Mouse (Mus musculus) right cerebral cortex, postnatal 36 days (tissue): Measurements from ENCODE around the gene Sbk1.
"Not testable (repeated sequence)": the region's sequence is repeated elsewhere in the genome, so short reads cannot be mapped to it uniquely, and the experiment has no call there.

Source experiments
- DNase-seq, 2 experiments: peaks; one replicate each; pipeline ENCODE4 v3.0.0; 2022; ENCODE audit warnings: low spot score in 2 of 2, mixed read lengths in 1 of 2

Sbk1 gene

GRCm38 (mm10) chr7:126263964-126264363 is 8.5 kb upstream of the Sbk1 start:
- DNase-seq, result no peak

DNA sequence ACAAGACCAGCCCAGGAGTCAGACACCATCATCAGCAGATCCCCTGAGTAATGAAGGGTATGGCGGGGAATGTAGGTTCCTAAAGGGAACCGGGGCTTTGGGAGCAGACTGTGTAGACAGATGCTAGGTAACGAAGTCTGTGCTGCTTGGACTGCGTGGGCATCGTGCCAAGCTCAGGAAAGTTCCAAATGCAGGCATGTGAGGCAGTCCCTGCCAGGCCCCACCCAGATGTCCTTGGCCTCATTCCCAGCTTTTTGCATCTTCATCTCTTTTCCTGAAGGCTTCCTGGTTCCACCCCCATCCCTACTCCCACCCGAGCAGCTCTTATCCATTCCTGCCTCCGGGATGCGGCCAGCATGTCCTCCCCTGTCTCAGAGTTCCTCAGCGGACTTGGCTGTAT is 6.5 kb upstream of the Sbk1 start:
- peak; percentile 89 for DNase-seq

GRCm38 (mm10) chr7:126266372-126266870 is 6.0 kb upstream of the Sbk1 start:
- no peak for DNase-seq

- no peak for DNase-seq
These were observed 4.8 kb upstream of the Sbk1 start for GRCm38 (mm10) chr7:126267606-126268005.

GRCm38 (mm10) chr7:126272770-126273311 is 422 bp downstream of the Sbk1 start:
- DNase-seq, result no peak

DNA sequence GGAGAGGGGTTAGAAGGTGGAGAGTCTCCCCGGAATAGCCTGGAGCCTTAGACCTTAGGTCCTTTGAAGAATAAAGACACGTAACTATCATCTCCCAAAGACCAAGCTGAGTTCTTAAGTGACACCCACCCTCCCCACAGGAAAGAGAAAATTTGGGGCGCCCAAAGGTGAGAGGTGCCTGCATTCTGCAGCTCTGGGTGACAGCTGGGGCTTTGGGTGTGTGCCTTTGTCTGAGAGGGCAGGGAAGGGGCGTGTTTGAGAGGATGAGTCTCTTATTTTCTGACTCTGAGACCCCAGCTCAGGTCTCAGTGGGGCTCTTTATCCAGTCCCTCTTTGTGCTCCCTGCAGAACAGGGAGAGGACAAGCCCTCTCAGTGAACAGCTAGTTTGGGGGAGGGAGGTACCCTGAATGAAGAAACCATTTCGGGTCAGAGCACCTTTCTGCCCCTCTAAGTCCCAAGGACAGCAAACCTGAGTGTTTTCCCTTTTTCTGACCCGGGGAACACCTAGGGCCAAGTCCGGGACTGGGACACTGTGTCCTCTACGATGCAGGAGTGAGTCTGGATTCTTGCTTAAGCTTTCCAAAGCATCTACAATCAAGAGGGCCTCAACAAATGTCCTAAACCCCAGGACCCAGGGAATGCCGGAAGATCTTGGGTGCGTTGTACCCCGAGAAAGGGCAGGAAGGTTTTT is 1.1 kb downstream of the Sbk1 start:
- DNase-seq, result no peak

GRCm38 (mm10) chr7:126274137-126274536 is 1.7 kb downstream of the Sbk1 start:
- no peak for DNase-seq

DNA sequence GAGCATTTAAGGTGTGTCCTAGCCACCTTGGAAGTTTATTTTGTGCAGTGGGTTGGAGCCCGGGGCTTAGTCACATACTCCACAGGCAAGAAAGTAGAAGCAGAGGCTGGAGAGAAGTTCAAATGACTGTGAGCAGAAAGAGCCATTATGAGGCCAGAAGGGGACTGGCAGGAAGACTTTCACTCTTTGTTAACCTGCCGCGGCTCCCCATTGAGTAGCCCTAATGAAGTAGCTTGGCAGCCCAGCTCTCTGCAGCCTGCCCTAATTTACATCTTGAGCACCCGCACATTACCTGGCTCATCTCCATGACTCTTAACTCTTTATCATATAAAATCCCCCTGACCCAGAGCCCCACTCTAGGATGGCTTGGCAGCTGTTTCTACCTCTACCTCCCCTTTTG is 2.2 kb downstream of the Sbk1 start:
- no peak for DNase-seq

- no peak for DNase-seq
These were observed 3.3 kb downstream of the Sbk1 start for GRCm38 (mm10) chr7:126275711-126276110.

- no peak for DNase-seq
These were observed 3.9 kb downstream of the Sbk1 start for GRCm38 (mm10) chr7:126276297-126276696.

- DNase-seq, result no peak
These were observed 5.3 kb downstream of the Sbk1 start for GRCm38 (mm10) chr7:126277536-126278295.

DNA sequence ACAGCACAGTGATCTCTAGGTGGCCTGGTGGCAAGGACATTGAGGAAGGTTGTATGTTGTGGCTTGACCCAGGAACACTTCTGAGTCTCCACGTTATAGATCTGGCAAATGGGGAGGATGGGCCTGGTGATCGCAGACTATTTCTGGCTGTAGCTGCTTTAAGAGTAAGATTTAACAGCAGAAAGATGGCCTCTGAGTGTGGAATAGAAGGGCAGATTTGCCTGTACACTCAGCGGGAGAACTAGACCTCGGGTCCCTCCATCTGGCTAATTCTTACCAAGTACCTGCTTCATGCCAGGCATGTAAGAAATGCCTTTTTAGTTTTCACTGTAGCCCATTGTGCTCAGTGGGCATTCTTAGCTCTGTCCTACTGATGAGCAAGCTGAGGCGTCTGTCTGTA is 6.4 kb downstream of the Sbk1 start:
- no peak for DNase-seq

DNA sequence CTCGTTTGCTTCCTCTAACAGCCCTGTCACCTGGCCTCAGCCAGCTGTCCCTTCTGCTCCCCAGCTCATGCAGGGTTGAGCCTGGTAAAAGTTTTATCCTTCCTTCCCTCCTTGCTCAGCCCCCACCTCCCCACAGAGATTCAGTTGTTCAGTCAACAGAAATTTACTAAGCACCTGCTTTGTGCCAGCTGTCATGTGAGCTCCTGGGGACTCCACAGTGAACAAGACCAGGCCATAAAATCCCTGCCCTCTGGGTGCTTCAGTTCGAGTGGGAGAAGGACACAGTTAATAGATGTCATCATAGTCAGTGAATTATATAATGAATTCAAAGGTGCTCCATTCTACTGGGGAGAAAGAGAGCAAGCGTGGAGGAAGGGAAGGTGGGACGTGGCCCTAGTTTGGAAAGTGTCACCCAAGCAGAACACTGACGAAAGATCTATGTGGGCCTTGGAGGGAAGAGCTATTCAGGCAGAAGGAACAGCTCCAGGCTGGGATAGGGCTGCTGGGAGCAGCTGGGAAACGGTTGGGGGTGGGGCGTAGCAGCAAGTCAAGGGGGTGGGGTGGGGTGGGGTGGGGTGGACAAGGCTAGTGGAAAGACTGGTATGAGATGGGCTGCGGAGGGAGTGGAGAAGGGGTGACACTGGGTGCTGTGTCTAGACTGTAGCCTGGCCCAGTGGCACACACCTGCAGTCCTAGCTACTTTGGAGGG is 7.5 kb downstream of the Sbk1 start:
- no peak for DNase-seq

DNA sequence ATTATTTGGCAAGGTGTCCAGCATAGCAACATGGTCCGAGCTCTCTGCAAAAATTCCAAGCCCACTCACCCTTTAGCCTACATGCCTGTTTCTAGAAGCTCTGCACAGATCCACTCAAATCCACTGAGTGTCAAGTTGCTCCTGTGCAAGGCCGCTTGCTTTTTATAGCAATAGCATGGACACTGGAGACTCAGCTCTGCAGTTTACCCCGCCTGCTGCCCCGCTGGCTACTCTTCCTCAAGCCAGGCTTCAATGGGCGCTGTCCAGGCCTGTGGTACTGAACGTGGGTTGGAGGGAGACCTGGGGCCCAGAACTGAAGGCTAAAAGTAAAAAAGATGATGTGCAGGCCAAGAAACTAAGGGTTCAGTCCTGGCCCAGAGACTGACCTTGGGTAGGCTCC is 8.3 kb downstream of the Sbk1 start:
- no peak for DNase-seq

GRCm38 (mm10) chr7:126281876-126282682 is 9.7 kb downstream of the Sbk1 start:
- no peak for DNase-seq

DNA sequence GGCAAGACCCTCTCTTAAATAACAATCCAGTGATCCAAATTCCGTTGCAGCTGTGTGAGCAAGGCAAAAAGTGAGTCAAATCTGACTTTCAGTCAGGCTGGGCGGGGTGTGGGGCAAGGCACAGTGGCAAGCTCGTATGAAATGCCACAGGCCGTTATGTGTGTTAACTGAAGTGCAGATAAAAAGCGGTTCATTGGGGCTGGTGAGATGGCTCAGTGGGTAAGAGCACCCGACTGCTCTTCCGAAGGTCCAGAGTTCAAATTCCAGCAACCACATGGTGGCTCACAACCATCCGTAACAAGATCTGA is 10.2 kb downstream of the Sbk1 start:
- DNase-seq, result not testable (repeated sequence)

DNA sequence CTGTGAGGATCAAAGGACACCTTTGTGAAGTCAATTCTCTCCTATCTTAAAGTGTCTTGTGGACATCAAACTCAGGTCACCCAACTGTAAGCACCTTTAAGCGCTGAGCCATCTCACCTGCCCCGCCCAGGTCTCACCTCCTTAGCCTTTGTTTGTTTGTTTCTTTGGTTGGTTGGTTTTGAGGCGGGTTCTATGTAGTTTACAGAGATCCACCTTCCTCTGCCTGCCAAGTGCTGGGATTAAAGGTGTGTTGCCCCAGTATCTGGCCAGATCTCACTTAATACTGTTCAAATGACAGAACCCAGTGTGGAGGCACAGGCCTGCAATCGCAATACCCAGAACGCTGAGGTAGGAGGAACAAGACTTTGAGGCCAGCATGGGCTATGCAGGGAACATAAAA is 11.6 kb downstream of the Sbk1 start:
- DNase-seq, result no peak

- no peak for DNase-seq
These were observed 12.0 kb downstream of the Sbk1 start for GRCm38 (mm10) chr7:126284441-126284840.

- DNase-seq, result no peak
These were observed 12.4 kb downstream of the Sbk1 start for GRCm38 (mm10) chr7:126284865-126285264.

GRCm38 (mm10) chr7:126285293-126286211 is 13.1 kb downstream of the Sbk1 start:
- peak; percentile 91 to 92 for DNase-seq

- no peak for DNase-seq
These were observed 13.9 kb downstream of the Sbk1 start for GRCm38 (mm10) chr7:126286311-126286710.
